In genomic region chr4:135201771-135202170, GRCm38 (mm10) we compare ENCODE assay signal across 26 mouse cellular contexts.
DNase-seq lines count a peak whose midpoint lies in the region; ATAC-seq and TF ChIP-seq lines count a peak whose summit lies in the region.
"Had no signal": no experiment of that assay in that cellular context is flagged by ENCODE, and none has a peak within 500 bp of the region (broad histone marks: within the 10 kb centered on the region; RNA-seq: fewer than 3 reads in every experiment).

No protein-coding gene starts in this region.

- TF ChIP-seq EP300 in stomach, postnatal 0 days (optimal IDR thresholded peaks at IDR 0.05): no peak

- TF ChIP-seq POLR2A in cerebellum, adult 2 months (IDR thresholded peaks at IDR 0.05; ENCODE audit: borderline replicate concordance, insufficient read depth, low read length): no peak
- no peak for TF ChIP-seq POLR2A in testis, adult 2 months (IDR thresholded peaks at IDR 0.05; ENCODE audit: control insufficient read depth, low read depth, low read length)

- H3K36me3 ChIP-seq in lung, embryonic 14.5 days (ENCODE audit: insufficient read depth): no peaks in the 10 kb centered on the region
- H3K36me3 ChIP-seq in testis, adult 2 months (ENCODE audit: control insufficient read depth, insufficient read depth, low read length): no peaks in the 10 kb centered on the region
- H3K36me3 ChIP-seq in stomach, postnatal 0 days (ENCODE audit: control insufficient read depth, insufficient read depth, low read length): no peaks in the 10 kb centered on the region
- H3K36me3 ChIP-seq: heart, embryonic 13.5 days; kidney, embryonic 15.5 days; limb, embryonic 15.5 days; lung, embryonic 15.5 days had no signal

- no peak overlapping the region for H3K4me2 ChIP-seq in lung, embryonic 14.5 days
- no peak overlapping the region for H3K4me2 ChIP-seq in stomach, postnatal 0 days (replicated peaks; ENCODE audit: low read depth)
- H3K4me2 ChIP-seq: heart, embryonic 13.5 days; kidney, embryonic 15.5 days; limb, embryonic 15.5 days; lung, embryonic 15.5 days had no signal

- peaks cover 11% of the 10 kb centered on the region for H3K27me3 ChIP-seq in cerebellum, adult 2 months (ENCODE audit: control insufficient read depth, insufficient read depth, low read length)
- H3K27me3 ChIP-seq in lung, embryonic 14.5 days (ENCODE audit: insufficient read depth, low read length): peaks cover 15% of the 10 kb centered on the region
- no peaks in the 10 kb centered on the region for H3K27me3 ChIP-seq in testis, adult 2 months (ENCODE audit: control insufficient read depth, insufficient read depth, low read length)
- no peaks in the 10 kb centered on the region for H3K27me3 ChIP-seq in stomach, postnatal 0 days (ENCODE audit: control insufficient read depth, insufficient read depth, low read length)

- ATAC-seq in lung, embryonic 14.5 days (ENCODE audit: insufficient read depth): no peak
- ATAC-seq in stomach, postnatal 0 days (ENCODE audit: low FRiP score, low TSS enrichment): no peak

- H3K27ac ChIP-seq in cerebellum, adult 2 months (ENCODE audit: insufficient read depth, low read length): no peak overlapping the region
- no peak overlapping the region for H3K27ac ChIP-seq in lung, embryonic 14.5 days (ENCODE audit: low read depth)
- no peak overlapping the region for H3K27ac ChIP-seq in testis, adult 2 months (ENCODE audit: control insufficient read depth, insufficient read depth, low read depth, low read length)
- no peak overlapping the region for H3K27ac ChIP-seq in stomach, postnatal 0 days (replicated peaks)
- H3K27ac ChIP-seq: heart, adult 2 months; heart, embryonic 13.5 days; kidney, embryonic 15.5 days; limb, embryonic 15.5 days; liver, embryonic 14.5 days; lung, embryonic 15.5 days; macrophage had no signal

- no peak for TF ChIP-seq CTCF in cerebellum, adult 2 months (IDR thresholded peaks at IDR 0.05; ENCODE audit: borderline replicate concordance, insufficient read depth, low read depth, low read length)
- TF ChIP-seq CTCF in lung, embryonic 14.5 days (IDR thresholded peaks at IDR 0.05; ENCODE audit: low read depth): no peak
- TF ChIP-seq CTCF in testis, adult 2 months (IDR thresholded peaks at IDR 0.05; ENCODE audit: control insufficient read depth, insufficient read depth, insufficient replicate concordance, low read depth, low read length): no peak
- TF ChIP-seq CTCF in stomach, postnatal 0 days (IDR thresholded peaks at IDR 0.05; ENCODE audit: low read depth): no peak

- peak; percentile 39 for DNase-seq in cerebellum, postnatal 10 days
- DNase-seq in cerebellum, adult 2 months: no peak
- peak; percentile 37 for DNase-seq in lung, embryonic 14.5 days
- DNase-seq in lung, postnatal 14 days: no peak
- no peak for DNase-seq in testis, postnatal 10 days (ENCODE audit: low spot score)
- no peak for DNase-seq in frontal cortex, adult 2 months (ENCODE audit: extremely low spot score in 1 of 2, low spot score in 1 of 2)
- DNase-seq in stomach, postnatal 0 days (ENCODE audit: low spot score): no peak
- DNase-seq: adrenal gland, postnatal 14 days; cerebellum, adult 9-10 months; gastrocnemius, postnatal 36 days; heart, adult 2 months; heart, postnatal 14 days; kidney, adult 11 months; kidney, postnatal 36 days; right cerebral cortex, postnatal 25 days; spleen, adult 18-20 months; thymus, adult 18-20 months; thymus, postnatal 36 days had no signal

- H3K9ac ChIP-seq in lung, embryonic 14.5 days: no peak overlapping the region
- H3K9ac ChIP-seq in stomach, postnatal 0 days (ENCODE audit: low read length): no peak overlapping the region
- H3K9ac ChIP-seq: heart, embryonic 13.5 days; kidney, embryonic 15.5 days; limb, embryonic 15.5 days; liver, embryonic 14.5 days; lung, embryonic 15.5 days had no signal

- peaks cover 3% of the 10 kb centered on the region; the same call in 1 of the 2 replicates for H3K4me1 ChIP-seq in cerebellum, adult 2 months (ENCODE audit: control insufficient read depth, insufficient read depth, low read length)
- H3K4me1 ChIP-seq in lung, embryonic 14.5 days (ENCODE audit: insufficient read depth): no peaks in the 10 kb centered on the region; the same call in 1 of the 2 replicates
- H3K4me1 ChIP-seq in testis, adult 2 months (ENCODE audit: control insufficient read depth, insufficient read depth, low read length): peaks cover 8% of the 10 kb centered on the region
- peaks cover 3% of the 10 kb centered on the region; the same call in 1 of the 2 replicates for H3K4me1 ChIP-seq in stomach, postnatal 0 days (replicated peaks; ENCODE audit: control insufficient read depth, insufficient read depth)

- H3K4me3 ChIP-seq in cerebellum, adult 2 months (replicated peaks; ENCODE audit: insufficient read depth, low read depth, low read length): no peak overlapping the region
- H3K4me3 ChIP-seq in lung, embryonic 14.5 days (ENCODE audit: low read depth, low read length): no peak overlapping the region
- peak overlapping the region; percentile 8 for H3K4me3 ChIP-seq in testis, adult 2 months (ENCODE audit: control insufficient read depth, low read depth, low read length)
- no peak overlapping the region for H3K4me3 ChIP-seq in stomach, postnatal 0 days (ENCODE audit: low read depth, low read length)
- H3K4me3 ChIP-seq: heart, adult 2 months; heart, embryonic 13.5 days; kidney, embryonic 15.5 days; limb, embryonic 15.5 days; lung, embryonic 15.5 days; myocyte had no signal

- no peaks in the 10 kb centered on the region for H3K9me3 ChIP-seq in lung, embryonic 14.5 days (ENCODE audit: low read depth, low read length)
- H3K9me3 ChIP-seq in stomach, postnatal 0 days (ENCODE audit: control insufficient read depth, low read length): no peaks in the 10 kb centered on the region
- H3K9me3 ChIP-seq: heart, embryonic 13.5 days; kidney, embryonic 15.5 days; limb, embryonic 15.5 days; lung, embryonic 15.5 days had no signal

- 29% methylated on average over 16 of the region's 16 CpGs for WGBS in cerebellum, adult 2 months
- 72% methylated on average over 16 of the region's 16 CpGs for WGBS in lung, embryonic 14.5 days
- 77% methylated on average over 14 of the region's 16 CpGs for WGBS in stomach, postnatal 0 days

Comparison
In these comparisons a context has a peak if more than half of its experiments do, and no peak if none do; other contexts are left out.
1. DNase-seq: peak in cerebellum, postnatal 10 days (2 of 2) and lung, embryonic 14.5 days (single experiment); none in cerebellum, adult 2 months (0 of 2), lung, postnatal 14 days (single experiment), testis, postnatal 10 days (single experiment), frontal cortex, adult 2 months (0 of 2) and stomach, postnatal 0 days (single experiment).